7 mouse cellular contexts compared by ENCODE assay signal in genomic region chr11:48853474-48854180, GRCm38 (mm10). TPM values are rescaled to one million over a fixed set of nuclear protein-coding genes. Genes with fewer than 3 reads are reported as not detected.
DNase-seq lines count a peak whose midpoint lies in the region; ATAC-seq lines count a peak whose summit lies in the region.

No protein-coding gene starts in this region.

- under 1% methylated on average over 31 of the region's 31 CpGs for WGBS in intestine, embryonic 16.5 days
- WGBS in midbrain, embryonic 10.5 days: under 1% methylated on average over 31 of the region's 31 CpGs

- peak overlapping the region; percentile 72 for H3K4me3 ChIP-seq in intestine, embryonic 16.5 days (ENCODE audit: low read length)
- peak overlapping the region; percentile 56 for H3K4me3 ChIP-seq in midbrain, embryonic 10.5 days

- no peaks in the 10 kb centered on the region; the same call in 1 of the 2 replicates for H3K27me3 ChIP-seq in intestine, embryonic 16.5 days (replicated peaks; ENCODE audit: control insufficient read depth, insufficient read depth, low read length)
- H3K27me3 ChIP-seq in midbrain, embryonic 10.5 days (ENCODE audit: low read depth, poor library complexity, severe bottlenecking): peaks cover 42% of the 10 kb centered on the region

- ATAC-seq in intestine, embryonic 16.5 days: peak; percentile 65

- no peaks in the 10 kb centered on the region for H3K36me3 ChIP-seq in intestine, embryonic 16.5 days (ENCODE audit: control insufficient read depth, insufficient read depth, low read length)
- H3K36me3 ChIP-seq in midbrain, embryonic 10.5 days: no peaks in the 10 kb centered on the region

- intact Hi-C loops in gastrocnemius, postnatal 36 days (cut with DNase I): no loop called here
- intact Hi-C loops in left cerebral cortex, postnatal 36 days (cut with DNase I): loop anchor here (1.0 kb wide), 1 partner anchor 35 kb away; no protein-coding TSS in a partner anchor

- peaks cover 15% of the 10 kb centered on the region for H3K4me1 ChIP-seq in intestine, embryonic 16.5 days (ENCODE audit: control insufficient read depth, insufficient read depth, low read length)
- peaks cover 35% of the 10 kb centered on the region for H3K4me1 ChIP-seq in midbrain, embryonic 10.5 days

- peak overlapping the region; percentile 60; the same call in 1 of the 2 replicates for H3K27ac ChIP-seq in intestine, embryonic 16.5 days (ENCODE audit: low read length)
- no peak overlapping the region for H3K27ac ChIP-seq in midbrain, embryonic 10.5 days (replicated peaks)

- DNase-seq in adrenal gland, adult 8-10 months: peak; percentile 86
- peak; percentile 86 for DNase-seq in embryo, embryonic 11 days
- DNase-seq in gastrocnemius, postnatal 36 days: peak; percentile 74 to 88
- peak; percentile 94 to 95 for DNase-seq in left cerebral cortex, postnatal 36 days (ENCODE audit: low spot score in 2 of 2)
- peak; percentile 82 for DNase-seq in midbrain, embryonic 10.5 days (ENCODE audit: low spot score)
- DNase-seq in right cerebral cortex, postnatal 4 days: peak; percentile 81

- peak overlapping the region; percentile 83 for H3K4me2 ChIP-seq in intestine, embryonic 16.5 days (ENCODE audit: low read depth, low read length)

- peak overlapping the region; percentile 67 for H3K9ac ChIP-seq in intestine, embryonic 16.5 days (ENCODE audit: low read depth, low read length)

- H3K9me3 ChIP-seq in intestine, embryonic 16.5 days (ENCODE audit: control insufficient read depth, low read length): no peaks in the 10 kb centered on the region
- peaks cover 7% of the 10 kb centered on the region for H3K9me3 ChIP-seq in midbrain, embryonic 10.5 days (replicated peaks)

RNA-seq across cellular contexts. Expression of gene Irgm1, which starts 17.9 kb away (rescaled TPM):
- 10 to 100 TPM; 21.0 to 26.7 (median 25.2) TPM for total RNA-seq in adrenal gland, adult 8-10 months (2022)
- 10 to 100 TPM in 1 of 2 experiments, 1 to 10 TPM in 1; 8.7 to 11.3 TPM for total RNA-seq in gastrocnemius, postnatal 36 days (2021)
- 15.6 and 15.8 TPM in 2 replicates for polyA plus RNA-seq in intestine, embryonic 16.5 days (2015; fragmentation: Nextera tagmentation; extraction: Ambion mirVana)
- 1 to 10 TPM; 5.2 to 6.2 TPM for total RNA-seq in left cerebral cortex, postnatal 36 days (2021)
- 1.2 and 1.6 TPM in 2 replicates for polyA plus RNA-seq in midbrain, embryonic 10.5 days (2016; fragmentation: Nextera tagmentation; extraction: Ambion mirVana)

RNA-seq across cellular contexts. Expression of gene Gm12184, which starts 27.2 kb away (rescaled TPM):
- 1 to 10 TPM; 2.9 to 3.5 (median 3.3) TPM for total RNA-seq in adrenal gland, adult 8-10 months (2022)
- under 1 TPM; 0.61 to 0.91 TPM for total RNA-seq in gastrocnemius, postnatal 36 days (2021)
- polyA plus RNA-seq in intestine, embryonic 16.5 days (2015; fragmentation: Nextera tagmentation; extraction: Ambion mirVana): 1.3 and 1.4 TPM in 2 replicates
- 1 to 10 TPM; 1.3 to 3.0 TPM for total RNA-seq in left cerebral cortex, postnatal 36 days (2021)
- 2.1 and 3.2 TPM in 2 replicates for polyA plus RNA-seq in midbrain, embryonic 10.5 days (2016; fragmentation: Nextera tagmentation; extraction: Ambion mirVana)

RNA-seq across cellular contexts. Expression of gene Trim7, which starts 27.7 kb away (rescaled TPM):
- total RNA-seq in adrenal gland, adult 8-10 months (2022): 10 to 100 TPM; 10.1 to 14.9 (median 10.9) TPM
- 10 to 100 TPM; 48.2 to 49.7 TPM for total RNA-seq in gastrocnemius, postnatal 36 days (2021)
- polyA plus RNA-seq in intestine, embryonic 16.5 days (2015; fragmentation: Nextera tagmentation; extraction: Ambion mirVana): 0.78 and 1.2 TPM in 2 replicates
- total RNA-seq in left cerebral cortex, postnatal 36 days (2021): 1 to 10 TPM; 2.5 to 3.0 TPM
- polyA plus RNA-seq in midbrain, embryonic 10.5 days (2016; fragmentation: Nextera tagmentation; extraction: Ambion mirVana): 0.32 and 0.99 TPM in 2 replicates

RNA-seq across cellular contexts. Expression of gene Trim41, which starts 36.5 kb away (rescaled TPM):
- total RNA-seq in adrenal gland, adult 8-10 months (2022): 10 to 100 TPM; 35.5 to 69.9 (median 49.8) TPM
- total RNA-seq in gastrocnemius, postnatal 36 days (2021): 10 to 100 TPM; 17.2 to 22.6 TPM
- polyA plus RNA-seq in intestine, embryonic 16.5 days (2015; fragmentation: Nextera tagmentation; extraction: Ambion mirVana): 4.1 and 5.9 TPM in 2 replicates
- 10 to 100 TPM; 61.2 to 62.1 TPM for total RNA-seq in left cerebral cortex, postnatal 36 days (2021)
- polyA plus RNA-seq in midbrain, embryonic 10.5 days (2016; fragmentation: Nextera tagmentation; extraction: Ambion mirVana): 4.7 and 5.3 TPM in 2 replicates

RNA-seq across cellular contexts. Expression of gene Gm5431, which starts 48.4 kb away (rescaled TPM):
- total RNA-seq in adrenal gland, adult 8-10 months (2022): 1 to 10 TPM; 1.4 to 2.8 (median 2.6) TPM
- under 1 TPM; 0.25 to 0.28 TPM for total RNA-seq in gastrocnemius, postnatal 36 days (2021)
- polyA plus RNA-seq in intestine, embryonic 16.5 days (2015; fragmentation: Nextera tagmentation; extraction: Ambion mirVana): 0.28 and 0.37 TPM in 2 replicates
- under 1 TPM; 0.16 to 0.22 TPM for total RNA-seq in left cerebral cortex, postnatal 36 days (2021)
- 0.07 and 0.16 TPM in 2 replicates for polyA plus RNA-seq in midbrain, embryonic 10.5 days (2016; fragmentation: Nextera tagmentation; extraction: Ambion mirVana)
